Mouse (Mus musculus) stomach, postnatal 0 days (tissue): ENCODE measurements at regions not wholly inside any gene's neighbourhood (a gene's known extent, or its start where the extent isn't known, plus 50 kb on each side); places are given as distances from the start of the nearest gene placed in this dataset.
"Not testable (repeated sequence)": the region's sequence is repeated elsewhere in the genome, so short reads cannot be mapped to it uniquely, and the experiment has no call there.

ENCODE experiments used
- ATAC-seq: fragments of 200-750 bp; cut with Nextera tagmentation; 2 replicates; pipeline ENCODE4 v1.8.0; 2017; ENCODE audit not compliant: low FRiP score, low TSS enrichment
- DNase-seq: peaks from one replicate; pipeline ENCODE4 v3.0.0-alpha.2; 2016; ENCODE audit warnings: low spot score
- H3K27ac ChIP-seq: fragments of 300-500 bp; sonication (generic); replicated peaks from 2 replicates; pipeline ENCODE4 v1.5.1; 2014; ENCODE audit warnings: mild to moderate bottlenecking, control low read depth
- H3K27me3 ChIP-seq: fragments of 300-500 bp; sonication (generic); 2 replicates; pipeline ENCODE4 v1.6.1; 2014; ENCODE audit warnings: low read length; ENCODE audit not compliant: control insufficient read depth, insufficient read depth
- H3K36me3 ChIP-seq: fragments of 300-500 bp; sonication (generic); 2 replicates; pipeline ENCODE4 v1.6.1; 2014; ENCODE audit warnings: low read length, mixed read lengths; ENCODE audit not compliant: control insufficient read depth, insufficient read depth
- H3K4me1 ChIP-seq: fragments of 300-500 bp; sonication (generic); replicated peaks from 2 replicates; pipeline ENCODE4 v1.6.1; 2014; ENCODE audit warnings: antibody characterized with exemption; ENCODE audit not compliant: control insufficient read depth, insufficient read depth
- H3K4me2 ChIP-seq: fragments of 300-500 bp; sonication (generic); replicated peaks from 2 replicates; pipeline ENCODE4 v1.6.1; 2014; ENCODE audit warnings: low read depth, mild to moderate bottlenecking, control low read depth, moderate library complexity
- H3K4me3 ChIP-seq: fragments of 300-500 bp; sonication (generic); 2 replicates; pipeline ENCODE4 v1.5.1; 2014; ENCODE audit warnings: low read depth, low read length, control low read depth
- H3K9ac ChIP-seq: fragments of 300-500 bp; sonication (generic); 2 replicates; pipeline ENCODE4 v1.6.1; 2014; ENCODE audit warnings: mild to moderate bottlenecking, low read length, control low read depth, mixed read lengths
- H3K9me3 ChIP-seq: fragments of 300-500 bp; sonication (generic); 2 replicates; pipeline ENCODE4 v1.6.1; 2016; ENCODE audit warnings: low read length; ENCODE audit not compliant: control insufficient read depth
- CTCF ChIP-seq: IDR thresholded peaks from 2 replicates; pipeline ENCODE4 v1.5.1; 2016; ENCODE audit warnings: antibody characterized with exemption, low read depth, mild to moderate bottlenecking, moderate library complexity
- EP300 ChIP-seq: optimal IDR thresholded peaks from 2 replicates; pipeline ENCODE3; 2016; ENCODE audit warnings: antibody characterized with exemption
- WGBS: fragments of 180-500 bp; shearing (Covaris S2); extraction: QIAGEN DNeasy Blood & Tissue Kit; methylation state at CpG from one replicate; pipeline ENCODE4 v1.1.7; 2014; 5-methylcytosine and 5-hydroxymethylcytosine counted together

DNA sequence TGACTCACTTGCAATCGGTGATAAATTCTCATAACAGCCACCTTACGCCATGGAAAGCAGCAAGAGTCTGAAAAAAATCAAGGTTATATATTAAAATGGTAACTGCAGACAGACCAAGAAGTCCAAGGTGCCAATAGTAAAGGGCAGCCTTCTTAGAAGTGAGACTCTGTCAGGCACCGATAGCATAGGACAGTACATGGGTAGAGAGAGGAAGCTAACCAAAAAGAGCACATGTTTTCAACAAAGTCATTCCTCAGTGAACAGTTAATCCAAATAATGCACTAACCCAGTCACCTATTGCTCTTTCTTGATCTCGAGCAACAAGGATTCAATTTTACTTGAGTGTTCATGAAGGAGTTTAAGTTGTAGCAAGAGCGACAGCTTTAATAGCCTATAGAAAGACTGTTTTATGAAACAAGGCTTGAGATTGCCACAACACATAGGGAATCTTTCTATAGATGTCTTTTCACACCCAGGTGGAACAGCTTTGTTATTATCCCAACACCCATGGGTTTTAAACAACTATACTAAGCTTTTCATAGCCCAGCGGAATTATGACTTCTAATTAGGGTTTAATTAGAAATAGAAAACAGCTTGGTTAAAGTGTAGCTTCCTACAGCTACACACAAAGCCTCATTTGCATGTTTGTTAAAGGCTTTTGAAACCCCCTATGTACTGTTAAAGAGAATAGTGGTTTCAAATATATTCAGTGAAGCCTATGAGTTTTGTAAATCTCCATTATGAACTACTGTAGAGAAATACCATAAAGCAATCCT, 269.9 kb downstream of the Htr7 start:
- Histone ChIP-seq H3K4me3 (no peak overlapping the region), H3K27me3 (no peaks in the 10 kb centered on the region), H3K36me3 (no peaks in the 10 kb centered on the region), H3K27ac (no peak overlapping the region), H3K4me2 (no peak overlapping the region), H3K4me1 (no peaks in the 10 kb centered on the region), H3K9me3 (no peaks in the 10 kb centered on the region), H3K9ac (no peak overlapping the region)
- no peak for TF ChIP-seq EP300
- TF ChIP-seq CTCF = no peak
- ATAC-seq = no peak
- no peak for DNase-seq
- WGBS = 91% methylated on average over 6 of the region's 6 CpGs

DNA sequence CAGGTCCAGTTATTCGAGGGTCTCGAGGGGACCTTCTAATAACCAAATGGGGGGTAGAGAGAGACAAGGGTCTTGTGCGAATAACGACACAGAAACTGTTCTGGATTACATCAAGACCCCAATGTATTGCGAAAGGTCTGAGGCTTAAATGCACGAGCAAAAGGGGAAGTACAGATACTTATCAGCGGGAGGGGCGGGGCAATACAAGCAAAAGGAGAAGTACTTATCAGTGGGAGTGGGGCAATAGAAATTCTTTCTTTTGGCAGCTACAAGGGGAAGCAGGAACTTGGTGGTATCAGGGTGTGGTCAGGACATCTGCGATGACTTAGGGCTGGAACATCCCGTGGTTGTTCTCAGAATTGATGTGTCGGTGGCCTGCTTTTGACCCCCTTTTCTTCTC, 295.6 kb downstream of the Htr7 start:
- not testable (repeated sequence) for H3K9ac ChIP-seq, DNase-seq, H3K4me3 ChIP-seq, H3K9me3 ChIP-seq, ATAC-seq, H3K4me1 ChIP-seq, H3K4me2 ChIP-seq, H3K27me3 ChIP-seq, H3K36me3 ChIP-seq, H3K27ac ChIP-seq
- 77% methylated on average over 11 of the region's 11 CpGs for WGBS

DNA sequence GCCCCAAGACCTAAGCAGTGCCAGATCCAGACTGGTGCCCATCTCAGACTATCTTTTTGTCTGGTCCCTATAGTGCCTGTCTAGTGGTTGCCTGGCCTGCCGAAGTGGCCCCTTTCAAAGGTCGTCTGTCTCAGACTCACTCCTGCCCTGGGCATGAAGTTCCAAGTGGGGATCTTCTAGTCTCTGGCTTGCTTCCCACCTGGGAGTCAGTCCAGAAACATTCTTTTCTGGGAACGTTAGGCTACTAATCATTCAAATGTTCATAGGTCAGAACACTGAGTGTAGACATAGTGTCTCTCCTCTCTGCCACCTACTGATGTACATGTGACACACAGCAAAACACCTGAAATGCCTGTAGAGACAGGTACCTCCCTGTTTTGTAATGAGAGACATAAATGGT, 297.6 kb downstream of the Htr7 start:
- Histone ChIP-seq H3K4me3 (no peak overlapping the region), H3K27me3 (no peaks in the 10 kb centered on the region), H3K4me1 (no peaks in the 10 kb centered on the region), H3K4me2 (no peak overlapping the region), H3K9ac (no peak overlapping the region), H3K9me3 (no peaks in the 10 kb centered on the region), H3K36me3 (no peaks in the 10 kb centered on the region), H3K27ac (no peak overlapping the region)
- ATAC-seq (no peak), DNase-seq (no peak)
- TF ChIP-seq EP300 (no peak), CTCF (no peak)
- WGBS = 64% methylated on average over 3 of the region's 3 CpGs

DNA sequence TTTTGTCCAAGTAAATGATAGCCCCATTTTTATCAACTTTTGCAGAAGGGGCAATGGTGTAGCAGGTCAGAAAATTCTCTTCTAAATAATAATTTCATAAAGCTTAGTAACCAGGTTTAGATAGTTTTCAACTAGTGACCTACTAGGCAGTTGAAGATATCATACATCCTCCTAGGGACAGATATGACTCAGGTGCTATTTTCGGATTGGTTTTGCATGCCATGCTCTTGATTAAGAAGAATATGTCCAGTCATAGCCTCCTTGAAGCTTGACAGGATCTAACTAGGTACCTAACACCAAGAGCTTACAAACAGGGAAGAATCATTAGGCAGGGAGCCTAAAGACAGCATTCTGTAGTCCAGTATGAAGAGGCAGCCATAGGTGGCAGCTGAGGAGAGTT, 301.8 kb downstream of the Htr7 start:
- H3K27me3 ChIP-seq = no peaks in the 10 kb centered on the region
- no peaks in the 10 kb centered on the region for H3K9me3 ChIP-seq
- H3K36me3 ChIP-seq = no peaks in the 10 kb centered on the region
- no peak overlapping the region for H3K27ac ChIP-seq
- ATAC-seq (no peak), DNase-seq (no peak)
- WGBS = 64% methylated on average over 1 of the region's 1 CpGs
- no peak overlapping the region for H3K9ac ChIP-seq
- TF ChIP-seq CTCF = no peak
- TF ChIP-seq EP300 = no peak
- H3K4me1 ChIP-seq = no peaks in the 10 kb centered on the region
- no peak overlapping the region for H3K4me3 ChIP-seq
- no peak overlapping the region for H3K4me2 ChIP-seq

DNA sequence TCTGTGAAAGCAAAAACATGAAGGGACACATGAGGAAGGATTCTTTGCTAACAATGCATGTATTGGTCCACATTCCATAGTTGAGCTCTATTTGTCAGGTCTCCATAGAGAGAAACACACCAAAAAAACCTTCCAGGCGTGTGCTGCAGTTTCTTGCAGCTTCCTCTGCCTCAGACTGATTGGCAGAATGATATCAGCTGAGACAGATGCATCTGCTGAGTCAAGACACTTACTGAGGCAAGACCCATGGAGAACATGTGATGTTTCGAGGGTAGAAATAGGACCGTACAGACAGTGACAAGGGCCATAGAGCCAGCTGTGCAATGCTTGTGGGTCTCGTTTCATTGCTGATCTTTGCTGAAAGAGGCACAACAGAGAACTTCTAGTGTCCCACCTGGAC, 321.6 kb downstream of the Htr7 start:
- ATAC-seq (no peak), DNase-seq (no peak)
- Histone ChIP-seq H3K27ac (no peak overlapping the region), H3K4me3 (no peak overlapping the region), H3K4me1 (no peaks in the 10 kb centered on the region), H3K27me3 (no peaks in the 10 kb centered on the region), H3K36me3 (no peaks in the 10 kb centered on the region), H3K9me3 (no peaks in the 10 kb centered on the region), H3K9ac (no peak overlapping the region), H3K4me2 (no peak overlapping the region)
- 67% methylated on average over 4 of the region's 4 CpGs for WGBS
- no peak for TF ChIP-seq EP300
- no peak for TF ChIP-seq CTCF

DNA sequence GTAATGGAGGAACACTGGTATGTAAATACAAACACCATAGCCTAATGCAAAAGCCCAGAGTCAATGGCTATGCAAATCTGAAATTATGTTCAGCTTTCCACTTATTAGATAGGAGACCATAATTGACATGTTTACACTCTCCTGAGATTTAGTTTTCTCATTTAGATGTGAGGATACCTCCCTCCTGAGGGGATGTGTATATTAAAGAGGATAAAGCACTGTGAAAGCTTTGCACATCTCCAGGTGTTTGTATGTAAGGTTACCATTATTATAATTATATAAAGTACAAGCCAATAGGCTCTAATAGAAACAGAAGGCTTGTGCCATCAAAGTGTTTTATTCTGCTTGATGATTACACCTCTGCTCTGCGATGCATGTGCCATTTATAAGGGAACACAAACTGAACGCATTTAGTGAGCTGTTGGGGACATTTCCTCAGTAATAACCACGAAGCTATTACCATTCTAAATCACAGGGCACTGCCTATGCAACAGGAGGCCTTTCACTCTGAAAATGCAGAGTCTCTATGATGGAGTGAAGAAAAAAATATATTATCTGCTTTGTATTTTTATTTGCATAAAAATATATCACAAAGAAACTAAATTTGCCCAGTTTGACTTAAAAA, 328.8 kb downstream of the Htr7 start:
- Histone ChIP-seq H3K9ac (no peak overlapping the region), H3K4me3 (no peak overlapping the region), H3K27me3 (no peaks in the 10 kb centered on the region), H3K4me1 (no peaks in the 10 kb centered on the region), H3K9me3 (no peaks in the 10 kb centered on the region), H3K36me3 (no peaks in the 10 kb centered on the region), H3K4me2 (no peak overlapping the region), H3K27ac (no peak overlapping the region)
- TF ChIP-seq EP300 (no peak), CTCF (no peak)
- WGBS = 68% methylated on average over 3 of the region's 3 CpGs
- no peak for DNase-seq
- ATAC-seq = no peak
